Mouse (Mus musculus) lung, postnatal 25 days (tissue): ENCODE results near the gene Icos.

Experiments used
- DNase-seq: peaks from one replicate; pipeline ENCODE4 v3.0.0; 2022; ENCODE audit warnings: low spot score

Gene Icos

GRCm38 (mm10) chr1:60977641-60978040 is at the start of gene Icos:
TSS of gene Icos (plus strand) at chr1:60977927.
- DNase-seq, result peak; percentile 21

- DNase-seq, result no peak
Measured at GRCm38 (mm10) chr1:60929036-60929435, 48.7 kb upstream of the Icos start.

DNA sequence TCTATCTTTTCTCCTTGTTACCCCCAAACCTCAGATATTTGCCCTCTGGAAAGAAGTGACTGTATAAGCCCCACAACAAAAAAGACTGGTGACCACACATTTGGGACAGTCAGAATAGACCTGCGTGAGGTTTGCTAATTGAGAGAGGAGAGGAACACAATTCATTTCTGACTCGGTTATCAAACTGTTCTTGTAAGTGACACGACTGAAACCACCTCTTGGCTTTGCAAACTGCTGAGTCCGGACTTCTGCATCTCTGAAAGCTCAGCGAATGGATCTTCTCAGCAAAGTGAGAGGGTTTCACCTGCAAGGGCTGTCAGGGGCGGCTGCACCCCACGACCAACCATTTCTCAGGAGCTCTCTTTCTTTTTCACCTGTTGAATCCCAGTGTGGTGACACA is 47.3 kb upstream of the Icos start:
- DNase-seq, result no peak

DNA sequence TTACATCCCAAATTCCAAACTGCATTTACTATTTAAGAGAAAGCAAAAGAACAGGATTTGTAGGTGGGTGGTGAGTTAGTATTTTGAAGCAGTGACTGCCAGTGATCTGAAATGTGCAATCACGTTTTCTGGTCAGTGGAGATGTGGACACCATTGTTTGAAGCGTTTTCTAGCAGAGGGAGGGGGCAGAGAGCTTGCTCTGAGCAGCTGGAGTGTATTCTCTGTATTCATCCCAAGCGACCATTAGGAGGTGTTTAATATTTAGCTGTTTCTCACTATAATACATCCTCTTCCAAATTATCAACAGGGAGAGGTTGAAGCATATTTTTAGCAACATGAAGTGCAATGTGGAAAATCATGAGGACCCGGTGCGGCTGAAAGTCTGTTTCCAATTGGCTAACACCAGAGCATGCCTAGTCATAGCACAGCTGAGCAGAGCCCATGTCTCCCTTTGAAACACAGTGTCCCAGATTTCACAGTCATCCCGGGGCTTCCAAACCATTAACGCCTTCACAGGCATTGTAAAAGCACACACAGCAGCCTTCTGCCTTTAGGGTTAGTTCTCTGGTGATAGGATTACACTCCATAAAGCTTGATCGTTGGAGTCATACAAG is 41.7 kb upstream of the Icos start:
- no peak for DNase-seq

DNA sequence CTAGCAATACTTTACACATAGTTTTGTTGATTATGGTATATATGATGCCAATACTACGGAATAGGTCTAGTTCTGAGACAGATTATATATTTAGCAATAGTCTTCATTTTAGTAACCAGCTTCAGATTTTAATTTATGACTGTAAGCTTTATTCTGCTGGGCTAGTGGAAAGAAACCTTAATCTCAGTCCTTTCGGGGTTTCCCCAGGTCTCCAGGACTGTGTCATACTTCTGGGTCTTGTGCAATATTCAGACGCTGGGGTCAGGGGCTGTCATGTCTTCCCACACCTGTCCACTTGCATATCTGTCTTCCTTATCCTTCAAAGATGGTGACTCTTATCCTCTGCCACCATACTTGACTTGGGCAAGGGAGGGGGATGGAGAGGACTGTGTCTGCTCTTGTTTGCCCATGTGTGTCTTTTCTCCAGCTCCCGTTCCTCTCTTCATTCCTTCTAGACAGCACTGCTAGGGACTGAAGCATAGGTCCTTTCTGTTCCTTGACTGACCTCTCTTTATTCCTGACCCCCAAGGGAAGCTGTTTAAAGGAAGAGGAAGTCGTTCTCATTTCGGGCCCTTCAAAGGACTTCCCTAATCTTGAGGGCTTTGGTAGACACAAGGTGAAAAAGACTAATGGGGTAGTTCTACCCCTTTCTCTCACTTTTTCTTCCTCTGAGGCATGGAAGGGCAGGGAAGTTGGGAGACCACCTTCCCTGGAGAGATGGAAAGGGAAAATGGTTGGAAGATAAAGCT is 40.6 kb upstream of the Icos start:
- no peak for DNase-seq

DNA sequence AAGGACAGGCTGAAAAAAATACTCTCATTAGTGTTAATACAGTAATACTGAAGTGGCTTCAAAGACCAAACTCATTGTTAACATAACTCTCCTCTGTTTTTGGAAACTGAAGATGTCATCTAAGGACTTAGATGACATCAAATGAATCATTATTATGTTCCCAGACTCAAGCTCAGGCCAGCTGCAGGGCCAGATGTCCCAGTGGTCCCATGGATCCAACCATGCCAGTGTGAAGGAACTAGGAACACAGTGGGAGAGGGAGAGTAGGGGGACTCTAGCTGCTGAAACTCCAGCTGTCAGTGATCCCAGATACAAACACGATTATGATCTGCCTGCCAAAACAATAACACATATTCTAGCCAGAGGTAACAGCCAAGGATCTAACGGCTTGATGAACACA is 39.5 kb upstream of the Icos start:
- DNase-seq, result no peak

DNA sequence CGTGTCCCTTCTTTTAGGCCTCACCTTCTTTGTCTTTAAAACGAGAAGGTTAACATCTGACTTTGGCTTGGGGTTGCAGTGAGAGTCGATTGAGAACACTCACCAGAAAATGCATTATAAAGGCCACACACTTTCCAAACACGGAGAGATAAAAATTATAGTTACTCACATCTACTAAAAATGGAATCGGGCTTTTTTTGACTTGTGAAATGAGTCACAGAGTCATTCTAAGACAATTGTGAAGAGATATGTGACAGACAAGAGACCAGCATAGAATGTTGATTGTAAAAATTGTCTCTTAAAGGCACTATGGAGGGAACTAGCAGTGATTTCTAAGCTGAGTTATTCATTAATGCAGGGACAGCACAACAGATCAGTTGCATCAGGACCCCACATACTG is 38.8 kb upstream of the Icos start:
- no peak for DNase-seq

DNA sequence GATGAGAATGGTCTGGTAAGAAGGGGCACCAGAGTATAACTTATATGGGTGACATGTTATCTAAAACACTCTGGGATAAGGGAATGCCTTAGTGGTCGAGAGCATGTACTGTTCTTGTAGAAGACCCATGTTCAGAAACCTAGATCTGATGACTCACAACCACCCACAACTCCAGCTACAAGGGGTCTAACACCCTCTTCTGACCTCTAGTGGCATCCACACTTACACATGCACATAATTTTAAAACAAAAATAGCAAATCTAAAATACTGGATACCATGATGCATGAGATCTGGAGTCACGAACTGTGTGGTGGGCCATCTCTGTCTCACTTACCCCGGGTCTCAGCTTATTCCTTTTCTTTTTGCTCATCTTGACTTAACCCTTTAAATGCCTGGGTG is 37.7 kb upstream of the Icos start:
- no peak for DNase-seq

DNA sequence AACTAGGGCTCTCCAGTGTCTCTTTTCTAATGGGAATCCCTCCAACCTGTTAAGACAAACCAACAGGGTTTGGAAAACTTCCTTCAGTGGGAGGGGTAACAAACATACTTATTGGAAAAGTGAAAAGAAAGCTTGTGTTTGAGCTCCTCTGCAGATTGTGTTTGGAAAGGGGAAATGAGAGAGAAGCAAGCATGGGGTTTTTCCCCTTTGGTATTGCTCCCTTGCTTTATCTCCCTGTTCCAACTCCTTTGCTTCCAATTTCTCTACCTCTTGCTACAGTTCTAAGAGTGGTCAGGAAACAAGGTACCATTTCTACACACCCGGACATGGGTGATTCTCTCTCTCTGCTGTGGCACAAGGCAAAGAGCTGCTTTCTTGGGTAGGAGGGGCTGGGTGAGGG is 37.1 kb upstream of the Icos start:
- DNase-seq, result no peak

GRCm38 (mm10) chr1:60941056-60942048 is 36.4 kb upstream of the Icos start:
- DNase-seq, result peak; percentile 24

DNA sequence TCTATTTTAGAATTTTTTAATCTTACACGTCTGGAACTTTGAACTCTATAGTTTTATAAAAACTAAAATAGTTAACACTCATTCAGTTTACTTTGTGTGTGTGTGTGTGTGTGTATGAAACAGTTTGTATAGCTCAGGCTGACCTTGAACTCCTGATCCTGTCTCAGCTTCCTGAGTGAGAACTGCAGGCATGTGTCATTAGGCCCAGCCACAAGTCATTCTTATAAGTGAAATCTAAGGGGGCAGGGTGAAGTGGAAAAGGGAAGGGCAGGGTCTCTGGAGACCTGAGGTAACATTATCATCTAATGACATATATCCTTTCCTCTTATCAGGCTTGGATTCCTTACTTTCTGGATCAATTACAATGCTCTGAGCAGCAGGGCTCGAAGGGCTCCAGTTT is 34.8 kb upstream of the Icos start:
- DNase-seq, result no peak

GRCm38 (mm10) chr1:60945633-60946401 is 31.9 kb upstream of the Icos start:
- no peak for DNase-seq

- no peak for DNase-seq
Measured at GRCm38 (mm10) chr1:60948112-60948511, 29.6 kb upstream of the Icos start.

DNA sequence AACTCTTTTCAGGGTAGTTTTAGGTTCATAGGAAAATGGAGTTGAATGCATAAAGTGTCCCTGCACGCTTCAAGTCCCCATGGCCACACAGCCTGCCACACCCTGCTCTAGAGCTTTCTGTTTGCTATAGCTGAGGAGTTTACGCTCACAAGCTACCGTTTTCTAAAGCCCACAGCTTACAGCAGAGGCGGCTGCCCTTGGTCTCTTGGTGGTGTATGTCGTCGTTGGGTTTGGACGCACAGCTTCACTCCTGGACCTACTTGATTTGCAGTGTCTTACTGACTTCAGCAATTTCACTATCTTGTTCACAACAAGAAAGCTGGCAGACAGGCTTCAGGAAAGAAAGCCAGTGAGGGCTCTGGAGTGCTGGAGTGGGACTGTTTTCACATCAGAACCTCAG is 24.8 kb upstream of the Icos start:
- no peak for DNase-seq

- DNase-seq, result no peak
Measured at GRCm38 (mm10) chr1:60953686-60954085, 24.0 kb upstream of the Icos start.

DNA sequence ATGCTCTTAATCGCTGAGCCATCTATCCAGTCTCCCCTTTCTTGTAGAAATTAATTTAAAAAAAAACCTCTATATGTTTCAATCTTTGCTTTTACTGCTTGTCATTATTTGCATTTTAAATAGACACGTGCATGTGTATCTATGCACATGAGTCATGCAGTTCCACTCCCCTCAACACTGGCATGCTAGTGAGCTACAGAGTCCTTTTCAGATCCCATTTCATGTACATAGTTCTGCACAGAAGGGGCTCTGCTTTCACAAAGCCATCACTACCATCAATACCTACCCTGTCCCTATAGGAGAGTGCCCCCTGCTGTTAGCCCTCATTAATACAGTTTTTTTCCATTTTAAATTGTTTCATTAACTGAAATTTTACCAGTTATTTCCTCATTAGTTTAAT is 23.0 kb upstream of the Icos start:
- no peak for DNase-seq

- no peak for DNase-seq
Measured at GRCm38 (mm10) chr1:60955186-60955585, 22.5 kb upstream of the Icos start.

DNA sequence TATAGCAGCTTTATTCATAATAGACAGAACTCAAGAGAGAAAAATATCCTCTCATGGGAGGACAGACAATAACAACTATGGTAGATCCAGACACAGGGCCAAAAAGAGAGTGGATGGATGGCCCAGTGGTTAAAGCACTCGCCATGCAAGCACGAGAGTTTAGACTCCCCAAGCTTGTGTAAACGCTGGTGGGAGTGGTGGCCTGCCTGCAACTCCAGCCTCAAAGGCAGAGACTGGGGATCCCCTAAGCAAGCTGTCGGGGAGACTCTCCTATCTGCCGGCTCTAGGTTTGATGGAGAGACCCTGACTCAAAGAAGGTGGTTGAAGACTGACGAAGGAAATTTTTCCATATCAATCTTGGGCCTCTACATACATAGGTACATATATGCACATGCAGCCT is 21.5 kb upstream of the Icos start:
- no peak for DNase-seq

- no peak for DNase-seq
Measured at GRCm38 (mm10) chr1:60958287-60958686, 19.4 kb upstream of the Icos start.

DNA sequence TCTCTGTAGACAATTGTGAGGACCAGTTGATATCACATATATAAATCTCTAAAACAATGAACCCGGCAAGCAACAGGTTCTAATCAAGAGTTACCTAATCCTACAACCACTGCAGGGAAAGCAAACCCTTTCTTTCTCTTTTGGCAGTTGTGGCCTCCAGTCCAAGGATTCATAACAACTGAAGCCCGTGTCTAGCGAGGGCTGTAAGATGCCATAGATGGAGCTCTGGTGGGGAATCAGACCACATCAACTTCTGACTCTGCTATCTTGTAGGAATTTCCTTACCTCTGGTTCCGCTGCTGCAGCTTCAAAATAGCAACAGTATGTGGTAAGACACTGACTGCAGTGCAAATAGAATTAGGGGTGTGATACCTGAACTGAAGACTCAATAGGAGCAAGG is 18.5 kb upstream of the Icos start:
- no peak for DNase-seq

DNA sequence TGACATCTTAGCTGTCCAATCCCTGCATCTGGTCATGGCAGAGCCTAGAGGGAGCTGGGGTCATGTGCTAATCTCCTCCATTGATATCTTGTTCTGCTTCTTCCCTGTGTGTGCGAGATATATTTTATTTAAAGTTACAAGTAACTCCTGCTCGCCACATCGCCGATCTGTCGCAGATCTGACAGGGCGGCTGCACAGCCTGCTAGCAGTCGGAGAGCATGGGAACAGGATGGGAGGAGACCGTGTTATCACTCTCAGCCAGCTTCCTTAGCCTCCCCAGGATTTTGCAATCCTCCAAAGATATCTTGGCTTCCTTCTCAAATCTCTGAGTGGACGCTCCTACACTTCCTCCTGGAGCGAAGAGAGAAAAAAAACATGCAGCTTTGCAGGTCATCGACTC is 17.3 kb upstream of the Icos start:
- peak; percentile 57 for DNase-seq

DNA sequence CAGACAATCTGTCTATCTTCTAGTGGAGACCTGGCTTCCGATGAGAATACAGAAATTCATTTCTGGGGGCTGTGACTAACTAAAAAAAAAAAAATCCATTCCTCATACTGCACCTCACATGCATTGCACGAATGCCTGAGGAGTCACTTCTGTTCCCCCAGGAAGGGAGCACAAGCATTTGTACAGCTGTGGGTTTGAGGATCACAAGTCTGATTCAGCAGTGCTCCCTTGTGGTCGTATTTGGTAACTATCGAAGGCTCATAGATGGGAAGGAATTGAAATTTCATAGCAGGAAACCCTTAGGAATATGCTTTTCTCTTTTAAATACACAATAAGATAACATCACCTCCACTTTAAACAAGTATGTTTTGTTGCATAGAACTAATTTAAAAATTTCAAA is 16.6 kb upstream of the Icos start:
- peak; percentile 58 for DNase-seq
